ENCODE assay signal across 12 mouse cellular contexts in genomic region chr3:53044682-53045299, GRCm38 (mm10). TPM values are rescaled to one million over a fixed set of nuclear protein-coding genes. Genes with fewer than 3 reads are reported as not detected.
A peak's percentile ranks its signal among the peaks of the same experiment; 100 is the strongest.
DNase-seq lines count a peak whose midpoint lies in the region; ATAC-seq and TF ChIP-seq lines count a peak whose summit lies in the region.
"Had no signal": no experiment of that assay in that cellular context is flagged by ENCODE, and none has a peak within 500 bp of the region (broad histone marks: within the 10 kb centered on the region; RNA-seq: fewer than 3 reads in every experiment).

No protein-coding gene starts in this region.

- no peaks in the 10 kb centered on the region for H3K36me3 ChIP-seq in kidney, embryonic 15.5 days
- H3K36me3 ChIP-seq in embryonic facial prominence, embryonic 14.5 days (ENCODE audit: control insufficient read depth, insufficient read depth, low read length) = peaks cover 6% of the 10 kb centered on the region; the same call in 1 of the 2 replicates
- no peaks in the 10 kb centered on the region for H3K36me3 ChIP-seq in hindbrain, embryonic 15.5 days
- no peaks in the 10 kb centered on the region for H3K36me3 ChIP-seq in midbrain, postnatal 0 days (ENCODE audit: insufficient read depth, low read length)
- H3K36me3 ChIP-seq: liver, embryonic 15.5 days had no signal

- H3K9ac ChIP-seq in kidney, embryonic 15.5 days = no peak overlapping the region
- H3K9ac ChIP-seq in embryonic facial prominence, embryonic 14.5 days (ENCODE audit: low read depth, low read length) = peak overlapping the region; percentile 48
- peak overlapping the region; percentile 25; the same call in 1 of the 2 replicates for H3K9ac ChIP-seq in hindbrain, embryonic 15.5 days
- no peak overlapping the region for H3K9ac ChIP-seq in midbrain, postnatal 0 days (replicated peaks; ENCODE audit: low read length, poor library complexity, severe bottlenecking)
- H3K9ac ChIP-seq: liver, embryonic 15.5 days had no signal

- no peak for TF ChIP-seq CTCF in midbrain, postnatal 0 days (IDR thresholded peaks at IDR 0.05)

- H3K4me3 ChIP-seq in kidney, embryonic 15.5 days (replicated peaks) = peak overlapping the region; percentile 75
- H3K4me3 ChIP-seq in embryonic facial prominence, embryonic 14.5 days (ENCODE audit: low read depth, low read length) = peak overlapping the region; percentile 77
- H3K4me3 ChIP-seq in hindbrain, embryonic 15.5 days = peak overlapping the region; percentile 75
- H3K4me3 ChIP-seq in midbrain, postnatal 0 days (ENCODE audit: low read depth, low read length) = peak overlapping the region; percentile 22
- H3K4me3 ChIP-seq: liver, embryonic 15.5 days had no signal

- no peak for ATAC-seq in kidney, embryonic 15.5 days (replicated peaks; ENCODE audit: low FRiP score)
- no peak for ATAC-seq in embryonic facial prominence, embryonic 14.5 days (ENCODE audit: low read depth)
- ATAC-seq in hindbrain, embryonic 15.5 days (ENCODE audit: low FRiP score, low read depth) = no peak
- no peak for ATAC-seq in midbrain, postnatal 0 days (ENCODE audit: low FRiP score)
- no peak for ATAC-seq in CD4-positive, CD25-positive, alpha-beta regulatory T cell, adult 4 months
- ATAC-seq in frontal cortex, adult (ENCODE audit: low TSS enrichment) = no peak

- no peaks in the 10 kb centered on the region for H3K9me3 ChIP-seq in kidney, embryonic 15.5 days (replicated peaks)
- H3K9me3 ChIP-seq in embryonic facial prominence, embryonic 14.5 days (ENCODE audit: control insufficient read depth, low read length) = no peaks in the 10 kb centered on the region
- H3K9me3 ChIP-seq in hindbrain, embryonic 15.5 days = no peaks in the 10 kb centered on the region
- no peaks in the 10 kb centered on the region for H3K9me3 ChIP-seq in midbrain, postnatal 0 days (ENCODE audit: low read length)
- H3K9me3 ChIP-seq: liver, embryonic 15.5 days had no signal

- no peaks in the 10 kb centered on the region for H3K27me3 ChIP-seq in kidney, embryonic 15.5 days
- H3K27me3 ChIP-seq in embryonic facial prominence, embryonic 14.5 days (replicated peaks; ENCODE audit: control insufficient read depth, insufficient read depth, low read length) = no peaks in the 10 kb centered on the region
- H3K27me3 ChIP-seq in hindbrain, embryonic 15.5 days = no peaks in the 10 kb centered on the region
- no peaks in the 10 kb centered on the region for H3K27me3 ChIP-seq in midbrain, postnatal 0 days (ENCODE audit: insufficient read depth, low read length)

- WGBS in kidney, embryonic 15.5 days = 44% methylated on average over 11 of the region's 11 CpGs
- 53% methylated on average over 11 of the region's 11 CpGs for WGBS in embryonic facial prominence, embryonic 14.5 days
- WGBS in hindbrain, embryonic 15.5 days = 41% methylated on average over 11 of the region's 11 CpGs
- WGBS in midbrain, postnatal 0 days = 50% methylated on average over 11 of the region's 11 CpGs

- H3K4me2 ChIP-seq in kidney, embryonic 15.5 days = peak overlapping the region; percentile 94
- H3K4me2 ChIP-seq in embryonic facial prominence, embryonic 14.5 days (ENCODE audit: low read depth, low read length) = peak overlapping the region; percentile 85
- H3K4me2 ChIP-seq in hindbrain, embryonic 15.5 days = peak overlapping the region; percentile 92
- peak overlapping the region; percentile 86 for H3K4me2 ChIP-seq in midbrain, postnatal 0 days (ENCODE audit: low read depth, low read length, poor library complexity, severe bottlenecking)
- H3K4me2 ChIP-seq: liver, embryonic 15.5 days had no signal

- peak overlapping the region; percentile 45 for H3K27ac ChIP-seq in kidney, embryonic 15.5 days
- H3K27ac ChIP-seq in embryonic facial prominence, embryonic 14.5 days (replicated peaks; ENCODE audit: low read depth, low read length) = peak overlapping the region; percentile 66
- 0 out of 2 replicates have a peak overlapping the region, but pooled peaks have one; percentile 45 for H3K27ac ChIP-seq in hindbrain, embryonic 15.5 days (replicated peaks)
- no peak overlapping the region for H3K27ac ChIP-seq in midbrain, postnatal 0 days (ENCODE audit: low read depth, low read length)
- H3K27ac ChIP-seq: liver, embryonic 15.5 days had no signal

- no peak for DNase-seq in kidney, postnatal 36 days
- DNase-seq in embryonic facial prominence, embryonic 14.5 days (ENCODE audit: low spot score) = peak; percentile 51
- DNase-seq in midbrain, postnatal 0 days (ENCODE audit: low spot score) = no peak
- DNase-seq in cerebellum, adult 8-10 months = no peak
- DNase-seq: cerebellum, adult 11 months; kidney, adult 9 months; right cerebral cortex, postnatal 14 days had no signal

- H3K4me1 ChIP-seq in kidney, embryonic 15.5 days = peaks cover 31% of the 10 kb centered on the region
- peaks cover 35% of the 10 kb centered on the region for H3K4me1 ChIP-seq in embryonic facial prominence, embryonic 14.5 days (ENCODE audit: control insufficient read depth, insufficient read depth, low read length)
- H3K4me1 ChIP-seq in hindbrain, embryonic 15.5 days (replicated peaks) = peaks cover 32% of the 10 kb centered on the region
- no peaks in the 10 kb centered on the region for H3K4me1 ChIP-seq in midbrain, postnatal 0 days (ENCODE audit: insufficient read depth, low read length)

RNA-seq across cellular contexts. Expression of gene Lhfp, which starts 3.5 kb away (rescaled TPM):
- polyA plus RNA-seq in kidney, embryonic 15.5 days (2015; fragmentation: Nextera tagmentation; extraction: Ambion mirVana) = 108 and 113 TPM in 2 replicates
- 73.9 and 74.8 TPM in 2 replicates for polyA plus RNA-seq in embryonic facial prominence, embryonic 14.5 days (2014; fragmentation: Nextera tagmentation; extraction: Ambion mirVana)
- 64.8 and 69.7 TPM in 2 replicates for polyA plus RNA-seq in hindbrain, embryonic 15.5 days (2015; fragmentation: Nextera tagmentation; extraction: Ambion mirVana)
- 49.3 and 50.3 TPM in 2 replicates for total RNA-seq in midbrain, postnatal 0 days (2014; rRNA removed)
- 59.7 and 62.9 TPM in 2 replicates for polyA plus RNA-seq in midbrain, postnatal 0 days (2015; fragmentation: Nextera tagmentation; extraction: Ambion mirVana)
- polyA plus RNA-seq in CD4-positive, CD25-positive, alpha-beta regulatory T cell, adult 4 months (2017; shearing (Covaris generic)) = under 1 TPM; 0.19 to 0.36 TPM

RNA-seq across cellular contexts. Expression of gene Cog6, which starts 27.8 kb away (rescaled TPM):
- 47.0 and 48.3 TPM in 2 replicates for polyA plus RNA-seq in kidney, embryonic 15.5 days (2015; fragmentation: Nextera tagmentation; extraction: Ambion mirVana)
- 52.8 and 58.6 TPM in 2 replicates for polyA plus RNA-seq in embryonic facial prominence, embryonic 14.5 days (2014; fragmentation: Nextera tagmentation; extraction: Ambion mirVana)
- 47.1 and 47.6 TPM in 2 replicates for polyA plus RNA-seq in hindbrain, embryonic 15.5 days (2015; fragmentation: Nextera tagmentation; extraction: Ambion mirVana)
- 37.2 and 37.5 TPM in 2 replicates for total RNA-seq in midbrain, postnatal 0 days (2014; rRNA removed)
- 28.0 and 30.9 TPM in 2 replicates for polyA plus RNA-seq in midbrain, postnatal 0 days (2015; fragmentation: Nextera tagmentation; extraction: Ambion mirVana)
- 10 to 100 TPM; 21.3 to 27.9 TPM for polyA plus RNA-seq in CD4-positive, CD25-positive, alpha-beta regulatory T cell, adult 4 months (2017; shearing (Covaris generic))

Comparison
In these comparisons a context has a peak if more than half of its experiments do, and no peak if none do; other contexts are left out.
1. H3K4me3 ChIP-seq: peak in every context shown above with its lines; median percentile 77 in embryonic facial prominence, embryonic 14.5 days; 75 in kidney, embryonic 15.5 days; 75 in hindbrain, embryonic 15.5 days; 22 in midbrain, postnatal 0 days.
2. H3K9ac ChIP-seq: peak in embryonic facial prominence, embryonic 14.5 days (single experiment) and hindbrain, embryonic 15.5 days (single experiment); none in kidney, embryonic 15.5 days (single experiment) and midbrain, postnatal 0 days (single experiment).
3. RNA of gene Lhfp, which starts 3.5 kb away (polyA plus RNA-seq): 108 to 113 TPM in kidney, embryonic 15.5 days, 73.9 to 74.8 TPM in embryonic facial prominence, embryonic 14.5 days, 64.8 to 69.7 TPM in hindbrain, embryonic 15.5 days and 59.7 to 62.9 TPM in midbrain, postnatal 0 days; 0.19 to 0.36 TPM in CD4-positive, CD25-positive, alpha-beta regulatory T cell, adult 4 months; every median in the first group is over 10 times any median in the second.
4. Peak in every context shown above with its lines, with median percentiles within 50 percentile points of each other: H3K4me2 ChIP-seq.